Mouse (Mus musculus): ENCODE data around the gene Mpped2.

The Mpped2 gene

GRCm38 (mm10) chr2:106798824-106799223, 105.8 kb downstream of the Mpped2 start:
- no peak for DNase-seq (ENCODE audit: low spot score in 2 of 2)

- no peak for DNase-seq (ENCODE audit: low spot score in 2 of 2)
Measured at GRCm38 (mm10) chr2:106815898-106816297, 122.8 kb downstream of the Mpped2 start.

GRCm38 (mm10) chr2:106821292-106821691, 128.2 kb downstream of the Mpped2 start:
- DNase-seq (ENCODE audit: low spot score in 2 of 2): no peak

GRCm38 (mm10) chr2:106821883-106822282, 128.8 kb downstream of the Mpped2 start:
- no peak for DNase-seq (ENCODE audit: low spot score in 2 of 2)

GRCm38 (mm10) chr2:106822540-106822939, 129.5 kb downstream of the Mpped2 start:
- DNase-seq (ENCODE audit: low spot score in 2 of 2): no peak

- DNase-seq (ENCODE audit: low spot score in 2 of 2): no peak
Measured at GRCm38 (mm10) chr2:106825461-106825860, 132.4 kb downstream of the Mpped2 start.

- no peak for DNase-seq (ENCODE audit: low spot score in 2 of 2)
Measured at GRCm38 (mm10) chr2:106826023-106826422, 133.0 kb downstream of the Mpped2 start.

GRCm38 (mm10) chr2:106826806-106827205, 133.7 kb downstream of the Mpped2 start:
- no peak for DNase-seq (ENCODE audit: low spot score in 2 of 2)

GRCm38 (mm10) chr2:106828573-106829310, 135.7 kb downstream of the Mpped2 start:
- no peak for DNase-seq (ENCODE audit: low spot score in 2 of 2)

GRCm38 (mm10) chr2:106829420-106829819, 136.4 kb downstream of the Mpped2 start:
- no peak for DNase-seq (ENCODE audit: low spot score in 2 of 2)

GRCm38 (mm10) chr2:106832577-106832976, 139.5 kb downstream of the Mpped2 start:
- DNase-seq (ENCODE audit: low spot score in 2 of 2): no peak

- DNase-seq (ENCODE audit: low spot score in 2 of 2): no peak
Measured at GRCm38 (mm10) chr2:106833212-106833611, 140.1 kb downstream of the Mpped2 start.

GRCm38 (mm10) chr2:106835321-106835720, 142.3 kb downstream of the Mpped2 start:
- no peak for DNase-seq (ENCODE audit: low spot score in 2 of 2)

GRCm38 (mm10) chr2:106837241-106837640, 144.2 kb downstream of the Mpped2 start:
- DNase-seq (ENCODE audit: low spot score in 2 of 2): no peak

- no peak for DNase-seq (ENCODE audit: low spot score in 2 of 2)
Measured at GRCm38 (mm10) chr2:106844147-106844546, 151.1 kb downstream of the Mpped2 start.

GRCm38 (mm10) chr2:106844766-106845678, 152.0 kb downstream of the Mpped2 start:
- no peak for DNase-seq (ENCODE audit: low spot score in 2 of 2)

- no peak for DNase-seq (ENCODE audit: low spot score in 2 of 2)
Measured at GRCm38 (mm10) chr2:106846511-106846910, 153.4 kb downstream of the Mpped2 start.

GRCm38 (mm10) chr2:106849389-106849788, 156.3 kb downstream of the Mpped2 start:
- DNase-seq (ENCODE audit: low spot score in 2 of 2): no peak

- no peak for DNase-seq (ENCODE audit: low spot score in 2 of 2)
Measured at GRCm38 (mm10) chr2:106851515-106851914, 158.4 kb downstream of the Mpped2 start.

GRCm38 (mm10) chr2:106854213-106854612, 161.1 kb downstream of the Mpped2 start:
- DNase-seq (ENCODE audit: low spot score in 2 of 2): no peak

- no peak for DNase-seq (ENCODE audit: low spot score in 2 of 2)
Measured at GRCm38 (mm10) chr2:106854758-106855157, 161.7 kb downstream of the Mpped2 start.

GRCm38 (mm10) chr2:106855184-106855583, 162.1 kb downstream of the Mpped2 start:
- DNase-seq (ENCODE audit: low spot score in 2 of 2): no peak
